27 mouse cellular contexts compared by ENCODE assay signal in the genomic region with DNA sequence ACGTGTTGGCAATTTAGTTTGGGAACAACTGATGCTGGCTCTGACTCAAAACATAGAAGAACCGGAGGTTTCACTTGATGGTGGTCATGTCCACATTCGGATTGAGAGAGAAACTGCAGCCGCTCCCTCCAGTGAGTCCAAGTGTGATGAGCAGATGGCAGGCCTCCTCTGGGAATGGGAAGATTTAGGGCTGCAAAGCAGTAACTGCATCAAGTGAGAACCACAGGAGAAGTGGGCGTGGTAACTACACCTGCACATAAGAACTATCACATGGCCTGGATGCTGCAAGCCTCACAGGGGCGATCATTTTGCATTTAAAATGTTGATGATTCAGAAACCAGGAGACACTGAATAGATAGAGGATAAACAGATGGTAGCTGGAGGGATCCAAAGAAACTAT.
"Had no signal": no experiment of that assay in that cellular context is flagged by ENCODE, and none has a peak within 500 bp of the region (broad histone marks: within the 10 kb centered on the region; RNA-seq: fewer than 3 reads in every experiment).

No protein-coding gene starts in this region.

- H3K36me3 ChIP-seq: heart, embryonic 13.5 days; heart, embryonic 15.5 days; hindbrain, embryonic 13.5 days; hindbrain, embryonic 15.5 days; kidney, embryonic 15.5 days; limb, embryonic 13.5 days; limb, embryonic 15.5 days; liver, embryonic 12.5 days had no signal

- H3K4me2 ChIP-seq: heart, embryonic 11.5 days; heart, embryonic 13.5 days; heart, embryonic 15.5 days; hindbrain, embryonic 13.5 days; hindbrain, embryonic 15.5 days; kidney, embryonic 15.5 days; limb, embryonic 13.5 days; limb, embryonic 15.5 days; liver, embryonic 12.5 days had no signal

- H3K4me1 ChIP-seq: heart, embryonic 13.5 days; heart, embryonic 15.5 days; hindbrain, embryonic 13.5 days; hindbrain, embryonic 15.5 days; kidney, embryonic 15.5 days; limb, embryonic 13.5 days; limb, embryonic 15.5 days; liver, embryonic 12.5 days had no signal

- ATAC-seq: hindbrain, postnatal 0 days; intestine, embryonic 16.5 days; liver, embryonic 12.5 days had no signal

- H3K9ac ChIP-seq: heart, embryonic 13.5 days; heart, embryonic 15.5 days; hindbrain, embryonic 13.5 days; hindbrain, embryonic 15.5 days; kidney, embryonic 15.5 days; limb, embryonic 13.5 days; limb, embryonic 15.5 days; liver, embryonic 12.5 days; liver, embryonic 14.5 days had no signal

- DNase-seq: gastrocnemius, postnatal 14 days; gastrocnemius, postnatal 36 days; heart, adult 11 months; heart, adult 2 months; heart, postnatal 14 days; heart, postnatal 36 days; kidney, adult 11 months; kidney, adult 2 months; kidney, adult 9 months; kidney, postnatal 14 days; kidney, postnatal 36 days; layer of hippocampus, postnatal 36 days; left cerebral cortex, postnatal 4 days had no signal

- H3K4me3 ChIP-seq: heart, adult 2 months; heart, embryonic 13.5 days; heart, embryonic 15.5 days; hindbrain, embryonic 13.5 days; hindbrain, embryonic 15.5 days; kidney, embryonic 15.5 days; layer of hippocampus, adult 2 months; limb, embryonic 13.5 days; limb, embryonic 15.5 days; liver, embryonic 12.5 days had no signal

- H3K9me3 ChIP-seq: heart, embryonic 15.5 days; hindbrain, embryonic 13.5 days; hindbrain, embryonic 15.5 days; kidney, embryonic 15.5 days; limb, embryonic 13.5 days; limb, embryonic 15.5 days; liver, embryonic 12.5 days had no signal

- H3K27me3 ChIP-seq: heart, embryonic 13.5 days; heart, embryonic 15.5 days; hindbrain, embryonic 13.5 days; hindbrain, embryonic 15.5 days; kidney, embryonic 15.5 days; limb, embryonic 13.5 days; limb, embryonic 15.5 days; liver, embryonic 12.5 days had no signal

- H3K27ac ChIP-seq: heart, adult 2 months; heart, embryonic 13.5 days; heart, embryonic 15.5 days; hindbrain, embryonic 13.5 days; hindbrain, embryonic 15.5 days; hindbrain, postnatal 0 days; kidney, embryonic 15.5 days; kidney, postnatal 0 days; layer of hippocampus, adult 2 months; limb, embryonic 13.5 days; limb, embryonic 15.5 days; liver, embryonic 12.5 days; liver, embryonic 14.5 days had no signal
